In genomic region chr3:144808153-144808925, GRCm38 (mm10) we compare ENCODE assay signal across 19 mouse cellular contexts. TPM values are rescaled to one million over a fixed set of nuclear protein-coding genes. Genes with fewer than 3 reads are reported as not detected.
DNase-seq lines count a peak whose midpoint lies in the region; ATAC-seq and TF ChIP-seq lines count a peak whose summit lies in the region.
"Not testable (repeated sequence)": the region's sequence is repeated elsewhere in the genome, so short reads cannot be mapped to it uniquely, and the experiment has no call there.
"Had no signal": no experiment of that assay in that cellular context is flagged by ENCODE, and none has a peak within 500 bp of the region (broad histone marks: within the 10 kb centered on the region; RNA-seq: fewer than 3 reads in every experiment).

No protein-coding gene starts in this region.

- H3K9me3 ChIP-seq in forebrain, embryonic 13.5 days (replicated peaks); forebrain, postnatal 0 days (ENCODE audit: low read length); hindbrain, postnatal 0 days (ENCODE audit: low read length); midbrain, embryonic 11.5 days (ENCODE audit: control insufficient read depth, low read length); midbrain, embryonic 15.5 days; neural tube, embryonic 12.5 days: not testable (repeated sequence)

- TF ChIP-seq CTCF in brain, embryonic 14.5 days (IDR thresholded peaks at IDR 0.05; ENCODE audit: borderline replicate concordance, extremely low read depth, insufficient read depth, insufficient read length); forebrain, postnatal 0 days (IDR thresholded peaks at IDR 0.05; ENCODE audit: low read depth); hindbrain, postnatal 0 days (IDR thresholded peaks at IDR 0.05; ENCODE audit: low read depth): not testable (repeated sequence)

- H3K27me3 ChIP-seq in forebrain, embryonic 13.5 days; forebrain, postnatal 0 days (ENCODE audit: insufficient read depth, low read length); hindbrain, postnatal 0 days (ENCODE audit: insufficient read depth, low read length); midbrain, embryonic 11.5 days (ENCODE audit: control insufficient read depth, insufficient read depth, low read length); midbrain, embryonic 15.5 days (replicated peaks); neural tube, embryonic 12.5 days (replicated peaks): not testable (repeated sequence)

- WGBS in forebrain, embryonic 13.5 days = 57% methylated on average over 15 of the region's 17 CpGs
- 34% methylated on average over 15 of the region's 17 CpGs for WGBS in forebrain, postnatal 0 days
- 46% methylated on average over 14 of the region's 17 CpGs for WGBS in hindbrain, postnatal 0 days
- 80% methylated on average over 13 of the region's 17 CpGs for WGBS in midbrain, embryonic 11.5 days
- 56% methylated on average over 15 of the region's 17 CpGs for WGBS in midbrain, embryonic 15.5 days
- 68% methylated on average over 16 of the region's 17 CpGs for WGBS in neural tube, embryonic 12.5 days

- ATAC-seq in forebrain, embryonic 13.5 days = peak; percentile 86
- ATAC-seq in forebrain, postnatal 0 days = peak; percentile 88
- ATAC-seq in hindbrain, postnatal 0 days = peak; percentile 66; the same call in 1 of the 2 replicates
- 0 out of 2 replicates have a peak, but pooled peaks have one; percentile 33 for ATAC-seq in midbrain, embryonic 11.5 days (ENCODE audit: low FRiP score)
- ATAC-seq in midbrain, embryonic 15.5 days (replicated peaks) = 0 out of 2 replicates have a peak, but pooled peaks have one; percentile 58
- ATAC-seq in neural tube, embryonic 12.5 days (ENCODE audit: low FRiP score, low read depth) = peak; percentile 44; the same call in 1 of the 2 replicates

- H3K27ac ChIP-seq in forebrain, embryonic 13.5 days; forebrain, postnatal 0 days (ENCODE audit: low read depth, low read length); hindbrain, postnatal 0 days; midbrain, embryonic 11.5 days (ENCODE audit: low read depth, low read length); midbrain, embryonic 15.5 days; neural tube, embryonic 12.5 days: not testable (repeated sequence)

- not testable (repeated sequence) for H3K4me3 ChIP-seq in forebrain, embryonic 13.5 days; forebrain, postnatal 0 days (ENCODE audit: low read depth, low read length); hindbrain, postnatal 0 days (ENCODE audit: low read length); midbrain, embryonic 11.5 days (ENCODE audit: low read depth, low read length); midbrain, embryonic 15.5 days; neural tube, embryonic 12.5 days

- not testable (repeated sequence) for TF ChIP-seq POLR2A in brain, embryonic 14.5 days (IDR thresholded peaks at IDR 0.05; ENCODE audit: borderline replicate concordance, extremely low read depth, insufficient read depth, insufficient read length, poor library complexity, severe bottlenecking)

- peak; percentile 38 for DNase-seq in brain, embryonic 14.5 days (ENCODE audit: low read depth)
- DNase-seq in forebrain, postnatal 0 days = peak; percentile 13
- DNase-seq in hindbrain, postnatal 0 days (ENCODE audit: low spot score); midbrain, embryonic 11.5 days (ENCODE audit: low spot score, missing footprints): not testable (repeated sequence)

- H3K4me2 ChIP-seq in forebrain, embryonic 13.5 days; forebrain, postnatal 0 days (ENCODE audit: low read depth); hindbrain, postnatal 0 days (ENCODE audit: low read depth, low read length); midbrain, embryonic 11.5 days; midbrain, embryonic 15.5 days; neural tube, embryonic 12.5 days (replicated peaks): not testable (repeated sequence)

- H3K4me1 ChIP-seq in forebrain, embryonic 13.5 days; forebrain, postnatal 0 days (ENCODE audit: insufficient read depth); hindbrain, postnatal 0 days (ENCODE audit: insufficient read depth, low read length); midbrain, embryonic 11.5 days (ENCODE audit: control insufficient read depth, insufficient read depth, low read length); midbrain, embryonic 15.5 days; neural tube, embryonic 12.5 days: not testable (repeated sequence)

- H3K9ac ChIP-seq in forebrain, embryonic 13.5 days; forebrain, postnatal 0 days; hindbrain, postnatal 0 days (replicated peaks; ENCODE audit: low read length); midbrain, embryonic 11.5 days (ENCODE audit: low read length); midbrain, embryonic 15.5 days; neural tube, embryonic 12.5 days: not testable (repeated sequence)

- H3K36me3 ChIP-seq in forebrain, embryonic 13.5 days (ENCODE audit: poor library complexity, severe bottlenecking); forebrain, postnatal 0 days (ENCODE audit: insufficient read depth); hindbrain, postnatal 0 days (ENCODE audit: insufficient read depth, low read length); midbrain, embryonic 11.5 days (ENCODE audit: control insufficient read depth, insufficient read depth, low read length); midbrain, embryonic 15.5 days (replicated peaks); neural tube, embryonic 12.5 days: not testable (repeated sequence)

RNA-seq across cellular contexts. Expression of gene Clca3a2, which starts 11.0 kb away (rescaled TPM):
- 0.11 and 0.14 TPM in 2 replicates for polyA plus RNA-seq in brain, embryonic 14.5 days (2012; rRNA removed)
- polyA plus RNA-seq in forebrain, embryonic 13.5 days (2015; fragmentation: Nextera tagmentation; extraction: Ambion mirVana) = 0.08 TPM in 1 of 2 replicates, not detected in the other
- total RNA-seq in forebrain, postnatal 0 days (2014; rRNA removed) = 0.33 and 0.54 TPM in 2 replicates
- polyA plus RNA-seq in forebrain, postnatal 0 days (2015; fragmentation: Nextera tagmentation; extraction: Ambion mirVana) = 0.06 and 0.42 TPM in 2 replicates
- 0.05 and 0.25 TPM in 2 replicates for total RNA-seq in hindbrain, postnatal 0 days (2014; rRNA removed)
- 0.13 and 0.25 TPM in 2 replicates for polyA plus RNA-seq in hindbrain, postnatal 0 days (2015; fragmentation: Nextera tagmentation; extraction: Ambion mirVana)
- polyA plus RNA-seq in midbrain, embryonic 11.5 days (2014; fragmentation: Nextera tagmentation; extraction: Ambion mirVana) = not detected in 2 replicates
- polyA plus RNA-seq in midbrain, embryonic 15.5 days (2015; fragmentation: Nextera tagmentation; extraction: Ambion mirVana) = 0.09 TPM in 1 of 2 replicates, not detected in the other
- not detected in 2 replicates for polyA plus RNA-seq in neural tube, embryonic 12.5 days (2016; fragmentation: Nextera tagmentation; extraction: Ambion mirVana)
- total RNA-seq: adrenal gland, adult 8-10 months; CH12.LX; gastrocnemius, adult 8-10 months; gastrocnemius, postnatal 36 days had no signal
- polyA plus RNA-seq: embryonic facial prominence, embryonic 12.5 days had no signal

RNA-seq across cellular contexts. Expression of gene Clca3b, which starts 40.8 kb away (rescaled TPM):
- not detected in 2 replicates for polyA plus RNA-seq in brain, embryonic 14.5 days (2012; rRNA removed)
- polyA plus RNA-seq in forebrain, embryonic 13.5 days (2015; fragmentation: Nextera tagmentation; extraction: Ambion mirVana) = not detected in 2 replicates
- not detected in 2 replicates for total RNA-seq in forebrain, postnatal 0 days (2014; rRNA removed)
- polyA plus RNA-seq in forebrain, postnatal 0 days (2015; fragmentation: Nextera tagmentation; extraction: Ambion mirVana) = not detected in 2 replicates
- not detected in 2 replicates for total RNA-seq in hindbrain, postnatal 0 days (2014; rRNA removed)
- polyA plus RNA-seq in hindbrain, postnatal 0 days (2015; fragmentation: Nextera tagmentation; extraction: Ambion mirVana) = not detected in 2 replicates
- polyA plus RNA-seq in midbrain, embryonic 11.5 days (2014; fragmentation: Nextera tagmentation; extraction: Ambion mirVana) = not detected in 2 replicates
- polyA plus RNA-seq in midbrain, embryonic 15.5 days (2015; fragmentation: Nextera tagmentation; extraction: Ambion mirVana) = not detected in 2 replicates
- polyA plus RNA-seq in neural tube, embryonic 12.5 days (2016; fragmentation: Nextera tagmentation; extraction: Ambion mirVana) = not detected in 2 replicates
- total RNA-seq: adrenal gland, adult 8-10 months; adrenal gland, postnatal 36 days; CH12.LX; gastrocnemius, adult 8-10 months; gastrocnemius, postnatal 36 days; heart, postnatal 10 days; heart, postnatal 4 days had no signal
- polyA plus RNA-seq: cortical plate, adult 2 months; embryonic facial prominence, embryonic 12.5 days; heart, embryonic 10.5 days; heart, embryonic 14.5 days; hindbrain, embryonic 12.5 days had no signal

RNA-seq across cellular contexts. Expression of gene Clca3a1, which starts 47.6 kb away (rescaled TPM):
- 0.34 and 0.54 TPM in 2 replicates for polyA plus RNA-seq in brain, embryonic 14.5 days (2012; rRNA removed)
- polyA plus RNA-seq in forebrain, embryonic 13.5 days (2015; fragmentation: Nextera tagmentation; extraction: Ambion mirVana) = 0.12 and 0.24 TPM in 2 replicates
- 0.92 and 1.2 TPM in 2 replicates for total RNA-seq in forebrain, postnatal 0 days (2014; rRNA removed)
- 0.93 and 1.4 TPM in 2 replicates for polyA plus RNA-seq in forebrain, postnatal 0 days (2015; fragmentation: Nextera tagmentation; extraction: Ambion mirVana)
- 0.21 and 0.32 TPM in 2 replicates for total RNA-seq in hindbrain, postnatal 0 days (2014; rRNA removed)
- 0.36 and 0.47 TPM in 2 replicates for polyA plus RNA-seq in hindbrain, postnatal 0 days (2015; fragmentation: Nextera tagmentation; extraction: Ambion mirVana)
- polyA plus RNA-seq in midbrain, embryonic 11.5 days (2014; fragmentation: Nextera tagmentation; extraction: Ambion mirVana) = 0.06 TPM in 1 of 2 replicates, not detected in the other
- 0.50 and 0.65 TPM in 2 replicates for polyA plus RNA-seq in midbrain, embryonic 15.5 days (2015; fragmentation: Nextera tagmentation; extraction: Ambion mirVana)
- polyA plus RNA-seq in neural tube, embryonic 12.5 days (2016; fragmentation: Nextera tagmentation; extraction: Ambion mirVana) = 0.19 and 0.26 TPM in 2 replicates
- total RNA-seq: CH12.LX had no signal

Comparison
In these comparisons a context has a peak if more than half of its experiments do, and no peak if none do; other contexts are left out.
1. ATAC-seq: peak in every context shown above with its lines; median percentile 88 in forebrain, postnatal 0 days; 86 in forebrain, embryonic 13.5 days; 66 in hindbrain, postnatal 0 days; 58 in midbrain, embryonic 15.5 days; 44 in neural tube, embryonic 12.5 days; 33 in midbrain, embryonic 11.5 days.